Mouse (Mus musculus): ENCODE results near the gene Kcnj13.

DNA sequence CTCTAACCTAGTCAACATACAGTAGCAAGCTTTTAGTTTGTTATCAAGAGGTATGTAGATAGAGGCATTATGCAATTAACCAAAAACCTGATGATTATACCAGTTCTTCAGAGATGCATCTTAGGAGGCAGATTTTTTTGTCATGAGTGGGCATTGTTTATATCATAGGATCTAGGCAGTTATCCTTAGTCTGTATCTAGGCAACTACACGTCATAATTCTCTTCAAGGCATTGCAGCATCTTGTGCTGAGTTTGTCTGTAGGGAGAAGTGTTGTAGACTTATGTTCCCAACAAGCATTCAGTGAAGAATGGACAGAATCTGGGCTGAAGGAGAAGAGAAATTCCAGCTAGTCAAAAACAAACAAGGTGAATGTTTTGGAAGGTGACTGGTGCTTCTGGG, 10.2 kb upstream of the Kcnj13 start:
- TF ChIP-seq CTCF (IDR thresholded peaks at IDR 0.05; ENCODE audit: low read depth), result no peak
- no peak for TF ChIP-seq EP300 (IDR thresholded peaks at IDR 0.05; ENCODE audit: low read depth)
